Mouse (Mus musculus) adrenal gland, adult 2 months (tissue): ENCODE data around the gene Ints3. TPM values are rescaled to one million over a fixed set of nuclear protein-coding genes. Genes with fewer than 3 reads are reported as not detected.
A peak's percentile ranks its signal among the peaks of the same experiment; 100 is the strongest.

Experiments
- DNase-seq: peaks from one replicate; pipeline ENCODE4 v3.0.0; 2021
- polyA plus RNA-seq: library from polyadenylated mRNA; depleted of rRNA; stranded (reverse); fragments of >200 nt; gene quantifications from 2 replicates; pipeline ENCODE4 v1.2.3, GENCODE M21; 2012
- total RNA-seq, 2 experiments: library from RNA; stranded (reverse); gene quantifications; 2 replicates each; pipeline ENCODE4 v1.2.3; 2021

The Ints3 gene
- total and polyA plus RNA-seq, 3 experiments = 40.2 to 90.6 (median 81.0) TPM

DNA sequence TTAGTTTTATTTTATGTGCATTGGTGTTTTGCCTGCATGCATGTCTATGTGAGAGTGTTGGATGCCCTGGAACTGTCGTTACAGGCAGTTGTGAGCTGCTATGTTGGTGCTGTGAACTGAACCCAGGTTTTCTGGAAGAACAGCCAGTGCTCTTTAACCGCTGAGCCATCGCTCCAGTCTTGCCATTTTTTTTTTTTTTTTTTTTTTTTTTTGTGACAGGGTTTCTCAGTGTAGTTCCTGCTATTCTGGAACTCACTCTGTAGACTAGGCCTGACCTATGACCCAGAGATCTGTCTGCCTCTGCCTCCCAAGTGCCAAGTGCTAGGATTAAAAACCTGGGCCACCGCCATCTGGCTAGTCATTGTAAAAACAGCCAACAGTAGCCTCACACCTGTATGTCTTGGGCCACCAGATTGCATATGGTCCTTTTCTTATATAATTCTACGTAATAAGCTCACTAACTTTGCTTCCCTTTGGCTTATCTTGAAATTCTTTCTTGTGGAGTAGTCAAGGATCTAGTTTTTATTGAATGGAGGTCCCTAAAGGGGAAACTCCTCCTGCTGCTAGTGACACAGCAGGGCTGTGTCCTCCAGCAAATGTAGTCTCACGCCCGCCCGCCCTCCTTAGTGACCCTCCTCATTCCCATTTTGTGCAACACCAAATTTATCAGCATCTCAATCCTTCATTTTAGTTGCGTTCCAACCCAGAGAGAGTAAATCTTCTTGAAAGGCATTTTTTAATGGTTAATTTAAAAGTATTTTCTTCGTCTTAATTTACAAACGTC is 12.2 kb upstream of the Ints3 start:
- no peak for DNase-seq

DNA sequence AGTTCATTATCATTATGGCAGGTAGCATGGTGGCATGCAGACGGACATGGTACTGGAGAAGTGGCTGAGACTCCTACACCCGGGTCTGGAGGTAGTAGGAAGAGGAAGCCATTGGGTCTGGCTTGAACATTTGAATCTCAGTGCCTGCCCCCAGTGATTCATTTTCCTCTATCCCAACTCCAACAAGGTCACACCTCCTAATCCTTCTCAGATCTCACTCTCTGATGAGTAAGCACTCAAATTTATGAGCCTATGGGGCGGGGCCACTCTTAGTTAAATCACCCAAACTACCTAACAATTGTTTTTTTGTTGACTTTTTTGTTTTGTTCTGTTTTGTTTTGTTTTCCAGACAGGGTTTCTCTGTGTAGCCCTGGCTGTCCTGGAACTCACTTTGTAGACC is 10.6 kb upstream of the Ints3 start:
- peak; percentile 71 for DNase-seq

DNA sequence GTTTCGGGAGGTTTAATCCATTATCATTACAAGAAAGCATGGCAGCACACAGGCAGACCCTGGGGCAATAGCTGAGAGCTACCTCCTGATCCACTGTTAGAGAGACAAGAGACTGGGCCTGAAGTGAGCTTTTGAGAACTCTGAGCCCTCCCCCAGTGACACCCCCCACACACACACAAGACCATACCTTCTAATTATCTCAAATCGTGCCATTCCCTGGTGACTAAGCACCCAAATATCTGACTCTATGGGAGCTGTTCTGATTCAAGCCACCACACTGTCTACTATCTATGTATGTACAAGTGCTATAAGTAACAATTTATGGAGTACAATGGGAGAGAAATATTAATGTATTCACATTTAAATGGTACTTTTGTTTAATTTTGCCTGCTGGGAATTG is 7.3 kb upstream of the Ints3 start:
- DNase-seq = no peak

DNA sequence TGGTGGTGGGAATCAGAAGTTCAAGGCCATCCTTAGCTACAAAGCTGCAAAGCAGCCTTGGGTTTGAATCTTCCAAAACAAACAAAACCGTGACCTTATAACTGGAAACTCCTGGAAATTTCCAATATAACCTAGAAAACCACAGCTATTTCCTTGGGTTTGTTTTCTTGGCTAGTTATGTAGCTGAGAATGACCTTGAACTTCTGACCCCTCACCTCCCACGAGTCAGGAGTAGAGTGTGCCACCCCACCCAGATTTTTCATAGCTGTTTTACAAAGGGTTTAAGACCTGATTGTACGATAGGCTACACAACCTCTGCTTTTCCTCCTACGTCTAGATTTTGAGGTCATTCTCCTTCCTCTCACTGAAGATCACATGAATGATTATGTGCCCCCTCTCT is 3.7 kb upstream of the Ints3 start:
- no peak for DNase-seq

DNA sequence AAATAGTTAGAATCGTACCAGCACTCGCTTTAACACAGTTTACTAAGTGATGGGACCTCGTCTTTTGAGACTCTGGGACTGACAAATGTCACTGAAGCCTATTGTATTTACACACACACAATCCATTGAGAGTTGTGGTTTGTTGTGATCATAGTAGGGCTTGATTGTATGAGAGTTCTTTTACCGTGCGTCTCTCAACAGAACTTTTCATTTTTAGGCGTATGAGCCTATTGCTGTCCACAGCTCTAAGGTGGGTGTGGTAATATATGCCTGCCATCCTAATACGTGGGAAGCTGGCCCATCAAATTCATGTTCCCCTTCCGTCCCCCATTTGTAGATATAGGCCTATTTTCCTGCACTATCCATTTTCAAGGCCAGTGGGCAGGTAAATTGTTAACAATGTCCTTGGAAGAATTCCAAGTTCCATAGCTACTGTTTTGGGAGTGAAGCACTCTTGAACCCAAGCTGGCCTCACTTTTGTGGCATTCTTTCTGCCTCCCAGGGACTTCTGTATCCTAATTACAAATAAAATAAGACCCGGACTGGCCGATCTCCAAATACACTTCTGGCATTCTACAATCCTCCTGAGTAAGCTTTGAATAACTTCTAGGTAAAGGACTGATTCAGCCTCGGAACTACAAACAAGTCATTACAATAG is 780 bp upstream of the Ints3 start:
- DNase-seq = no peak

DNA sequence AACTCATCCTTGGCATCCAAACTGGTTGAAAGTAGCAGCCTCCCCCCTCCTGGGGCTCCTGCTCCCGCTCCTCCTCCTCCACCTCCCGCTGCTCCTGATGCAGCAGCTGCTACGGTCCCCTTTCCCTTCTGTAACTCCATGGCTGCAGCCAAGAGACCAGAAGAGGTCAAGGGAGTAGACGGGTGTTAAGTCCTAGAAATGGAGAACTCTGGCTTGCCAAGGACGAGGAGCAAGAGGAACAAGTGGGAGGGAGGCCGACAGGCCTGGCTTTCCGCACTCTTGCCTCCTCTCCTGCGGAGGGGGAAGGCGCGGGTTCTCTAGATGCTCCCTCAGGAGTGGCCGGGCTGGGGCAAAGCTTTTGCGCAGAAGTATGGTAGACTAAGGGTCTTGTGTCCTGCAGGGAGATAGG is 607 bp downstream of the Ints3 start:
- peak; percentile 77 for DNase-seq

DNA sequence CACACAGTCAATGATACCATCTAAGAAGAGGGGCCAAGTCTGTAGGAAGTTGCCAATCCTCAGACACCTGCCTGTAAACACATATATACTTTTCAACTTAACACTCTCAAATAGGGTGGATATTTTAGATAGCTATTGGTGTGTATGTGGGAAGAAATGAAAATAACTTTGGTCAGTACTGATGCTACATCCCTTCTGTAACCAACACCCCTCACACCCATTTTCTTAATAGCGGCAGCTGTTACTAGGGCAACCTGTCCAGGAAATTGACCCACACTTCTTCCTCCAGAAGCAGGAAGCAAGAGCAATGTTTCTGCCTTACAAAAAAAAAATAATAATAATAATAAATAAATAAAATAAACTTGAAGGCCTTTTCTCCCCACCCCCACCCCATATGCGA is 1.1 kb downstream of the Ints3 start:
- DNase-seq = no peak

DNA sequence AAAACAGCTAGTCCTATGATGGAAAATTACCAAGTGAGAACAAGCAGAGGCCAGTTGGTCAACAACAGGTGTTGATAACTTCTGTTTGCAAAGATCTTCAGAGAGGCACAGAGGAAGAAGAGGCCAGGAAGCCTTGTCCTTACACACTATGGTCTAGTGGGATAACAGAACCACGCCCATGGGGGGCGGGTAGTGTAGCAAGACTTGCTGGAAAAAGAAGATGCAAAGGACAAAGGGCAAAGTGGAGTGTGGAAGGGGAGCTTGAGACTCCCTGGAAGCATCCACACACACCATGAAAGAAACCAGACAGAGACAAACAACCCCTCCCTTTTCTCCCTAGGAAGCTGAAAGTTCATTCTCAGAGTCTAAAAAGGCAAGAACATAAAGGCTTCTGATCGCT is 3.8 kb downstream of the Ints3 start:
- DNase-seq = no peak

DNA sequence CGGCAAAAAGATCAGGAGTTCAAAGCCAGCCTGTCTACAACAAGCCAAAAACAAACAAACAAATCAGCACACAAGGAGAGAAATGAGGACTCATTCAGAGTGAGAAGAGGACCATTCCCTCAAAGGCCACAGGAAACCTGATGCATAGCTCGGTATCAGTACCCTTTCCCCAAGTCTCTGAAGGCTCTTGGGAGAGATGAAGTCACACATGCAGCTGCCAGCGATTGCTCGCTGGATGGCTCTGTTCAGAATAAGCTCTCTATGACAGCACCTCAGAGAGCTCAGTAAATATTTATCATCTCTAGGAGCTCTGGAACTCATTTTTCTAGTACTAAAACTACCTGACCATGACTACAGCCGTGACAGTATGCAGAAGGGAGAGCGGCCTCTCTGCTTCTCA is 5.2 kb downstream of the Ints3 start:
- DNase-seq = no peak

DNA sequence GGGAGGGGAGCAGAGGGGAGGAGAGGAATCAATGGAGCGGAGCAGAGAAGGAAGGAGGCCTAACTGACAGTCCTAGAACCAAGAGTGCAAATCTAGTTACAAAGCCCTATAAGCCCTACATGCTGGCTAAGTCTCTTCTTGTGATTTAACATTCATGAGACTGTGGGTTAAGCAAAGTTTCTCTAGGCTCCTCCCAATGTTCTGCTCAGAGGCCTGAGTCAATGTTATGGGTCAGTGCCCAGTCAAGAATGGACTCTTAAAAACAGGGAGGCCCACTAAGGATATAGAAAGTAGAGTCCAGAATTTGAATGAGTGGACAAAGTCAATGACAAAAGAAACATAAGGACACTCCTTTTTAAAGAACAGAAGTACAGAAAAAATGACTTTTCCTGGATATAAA is 5.8 kb downstream of the Ints3 start:
- DNase-seq = no peak

DNA sequence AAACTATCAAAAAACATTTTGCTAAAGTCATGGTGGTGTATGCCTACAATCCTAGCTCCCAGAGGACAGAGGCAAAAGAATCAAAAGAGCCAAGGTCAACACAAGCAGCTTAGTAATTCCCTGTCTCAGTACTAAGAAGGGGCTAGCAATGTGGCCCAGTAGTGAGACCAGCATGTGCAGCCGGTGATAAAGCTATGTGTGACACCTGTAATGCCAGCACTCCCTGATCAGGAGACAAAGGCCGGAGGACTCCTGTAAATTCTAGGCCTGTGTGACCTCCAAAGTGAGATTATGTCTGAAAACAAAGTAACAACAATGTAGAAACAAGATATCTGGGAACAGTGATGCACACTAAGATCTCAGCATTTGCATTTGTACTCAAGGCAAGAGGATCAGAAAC is 7.9 kb downstream of the Ints3 start:
- DNase-seq = no peak

DNA sequence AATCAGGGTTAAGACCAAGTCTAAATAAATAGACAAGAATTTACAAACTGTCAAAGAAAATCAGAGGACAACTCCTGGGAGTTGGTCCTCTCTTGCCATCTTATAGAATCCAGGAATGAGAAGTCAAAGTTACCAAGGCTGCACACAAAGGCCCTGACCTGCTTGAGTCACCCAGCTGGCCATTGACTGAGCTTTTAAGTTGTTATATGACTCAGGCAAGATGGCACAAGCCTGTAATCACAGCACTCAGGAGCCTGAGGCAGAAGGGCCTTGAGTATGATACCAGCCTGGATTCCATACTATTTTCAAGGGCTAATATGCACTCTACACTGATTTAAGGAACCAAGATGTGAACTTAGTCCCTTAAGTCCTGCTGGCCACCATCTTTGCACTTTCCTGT is 9.9 kb downstream of the Ints3 start:
- peak; percentile 67 for DNase-seq

DNA sequence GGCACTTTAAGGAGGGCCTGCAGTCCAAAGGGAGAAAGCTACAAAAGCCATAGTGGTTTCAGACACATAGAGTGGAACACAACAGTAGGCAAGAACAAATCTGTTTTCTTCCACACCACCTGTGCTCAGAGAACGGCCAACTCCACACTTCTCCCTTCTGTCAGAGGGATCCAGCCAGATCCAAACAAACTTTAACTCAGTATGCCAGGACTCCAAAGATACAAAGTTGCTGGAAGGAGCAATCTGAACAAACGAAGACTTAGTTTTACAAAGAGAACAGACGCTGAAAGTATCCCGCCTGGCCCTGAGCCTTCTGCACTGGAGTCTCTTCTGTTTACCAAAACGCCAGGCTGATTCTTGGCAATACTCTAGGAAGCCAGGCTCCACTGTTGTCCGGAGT is 12.7 kb downstream of the Ints3 start:
- no peak for DNase-seq

DNA sequence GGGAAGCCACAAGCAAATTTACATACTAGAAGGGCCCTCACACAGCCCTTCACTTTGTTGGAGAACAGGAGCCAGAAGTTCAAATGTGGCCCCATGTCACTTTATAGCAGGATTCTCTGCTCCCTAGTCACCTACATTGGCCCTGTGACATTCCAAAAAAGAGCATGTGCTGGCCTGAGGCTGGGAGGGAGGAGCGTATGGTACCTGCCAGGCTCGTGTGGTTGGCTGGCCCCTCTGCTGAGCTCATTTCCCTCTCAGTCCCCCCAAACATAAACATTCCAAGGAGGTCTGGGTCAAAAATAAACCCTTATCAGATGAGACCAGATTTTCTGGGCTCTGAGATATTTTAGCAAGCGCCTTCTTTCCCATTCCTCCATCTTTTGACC is 20.4 kb downstream of the Ints3 start:
- no peak for DNase-seq

DNA sequence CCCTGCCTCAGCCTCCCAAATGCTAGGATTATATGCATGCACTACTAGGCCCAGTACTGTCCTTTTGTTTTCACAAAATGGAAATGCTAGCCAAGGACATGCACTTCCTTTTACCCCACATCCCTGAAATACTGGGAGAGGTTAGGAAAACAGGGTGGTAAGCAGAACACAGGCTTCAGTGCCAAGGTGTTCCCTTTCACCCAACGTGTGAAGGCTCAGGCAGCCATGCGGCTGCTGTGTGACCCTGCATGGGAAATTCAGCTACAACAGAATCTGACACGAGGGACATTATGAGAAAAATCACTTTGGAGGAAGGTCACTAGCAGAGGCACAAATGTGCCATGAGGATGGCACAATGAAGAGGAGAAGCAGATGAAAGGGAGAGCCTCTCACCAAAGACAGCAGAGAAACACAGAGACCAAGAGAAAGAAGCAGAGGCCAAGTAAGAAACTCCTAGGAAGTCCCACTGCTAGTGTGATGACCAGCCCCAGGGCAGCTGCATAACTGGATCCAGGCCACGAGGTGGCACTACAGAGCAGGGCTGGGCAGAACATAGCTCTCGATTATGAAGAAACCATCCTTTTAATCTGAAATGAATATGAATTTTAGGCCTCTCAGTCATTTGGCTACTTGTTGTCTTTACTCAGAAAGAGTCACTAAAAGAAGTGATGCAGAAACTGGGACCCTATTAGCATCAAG is 21.0 kb downstream of the Ints3 start:
- DNase-seq = peak; percentile 87

DNA sequence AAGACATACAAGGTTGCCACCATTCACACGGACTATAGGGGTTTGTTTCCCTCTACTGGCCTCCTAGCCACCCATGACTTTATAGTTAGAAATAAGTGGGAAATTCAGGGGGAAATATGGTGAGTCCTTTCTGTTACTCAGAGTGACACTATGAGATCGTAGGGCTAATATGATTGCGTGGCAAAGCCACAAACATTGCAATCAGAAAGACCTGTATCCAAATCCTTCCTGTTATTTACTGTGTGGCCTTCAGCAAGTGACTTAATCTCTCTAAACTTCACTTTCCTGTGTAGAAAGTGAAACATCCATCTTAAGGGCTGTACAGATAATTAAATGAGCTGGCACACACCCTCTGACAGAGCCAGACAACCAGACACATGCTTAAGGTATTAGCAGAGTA is 24.7 kb downstream of the Ints3 start:
- no peak for DNase-seq

DNA sequence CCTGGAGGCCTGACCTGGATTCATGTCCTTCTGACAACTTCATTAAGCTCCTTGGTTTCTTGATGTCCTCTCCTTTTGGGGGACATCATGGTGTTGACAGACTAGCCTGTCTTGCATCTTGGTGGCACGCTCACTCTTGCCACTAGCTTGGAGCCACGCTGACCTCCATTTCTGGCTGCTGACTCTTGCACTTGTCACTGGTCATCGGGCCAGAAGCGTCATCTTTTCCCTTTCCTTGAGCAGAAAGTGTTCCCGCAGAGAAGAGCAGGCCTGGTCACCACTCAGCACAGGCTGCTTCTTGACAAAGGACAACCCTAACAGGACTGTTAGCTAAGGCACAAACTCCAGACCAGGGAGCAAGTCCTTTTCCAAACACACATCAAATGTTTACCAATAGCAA is 27.0 kb downstream of the Ints3 start:
- peak; percentile 52 for DNase-seq

DNA sequence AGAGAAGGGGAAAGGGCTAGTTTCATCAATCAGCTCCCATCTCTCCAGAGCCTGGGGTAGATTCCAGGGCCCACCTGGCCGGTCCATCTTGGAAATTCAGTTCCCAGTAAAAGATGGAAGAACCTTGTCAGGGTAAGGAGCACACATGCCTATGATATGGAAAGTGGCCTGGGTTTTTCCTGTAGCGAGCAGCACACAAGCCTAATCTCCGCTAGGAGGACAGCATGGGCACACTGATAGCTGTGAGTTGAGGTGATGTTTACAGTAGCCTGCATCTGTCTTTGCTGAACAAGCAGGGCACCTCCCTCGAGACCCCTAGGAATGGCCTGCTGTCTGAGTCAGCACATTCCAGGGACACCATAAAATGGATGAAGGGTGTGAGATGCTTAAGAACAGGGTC is 28.8 kb downstream of the Ints3 start:
- DNase-seq = no peak

DNA sequence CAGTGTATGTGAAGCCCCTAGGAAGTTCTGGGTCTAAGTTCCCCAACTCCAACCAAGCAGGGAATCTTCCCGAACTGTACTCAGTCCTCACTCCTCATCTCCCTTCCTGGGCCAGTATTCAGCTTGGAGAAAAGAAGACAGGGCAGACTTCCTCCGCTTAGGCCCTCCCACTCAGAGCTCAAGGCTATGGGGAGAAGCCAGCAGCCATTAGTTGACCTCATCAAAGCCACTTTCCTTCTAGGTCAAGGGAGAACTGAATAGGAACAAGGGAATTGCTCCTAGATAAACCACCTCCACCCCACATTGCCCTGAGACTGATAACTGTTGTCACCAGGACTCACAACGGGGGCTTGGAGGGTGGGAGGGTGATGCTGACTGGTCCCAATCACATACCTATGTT is 29.3 kb downstream of the Ints3 start:
- DNase-seq = peak; percentile 86

DNA sequence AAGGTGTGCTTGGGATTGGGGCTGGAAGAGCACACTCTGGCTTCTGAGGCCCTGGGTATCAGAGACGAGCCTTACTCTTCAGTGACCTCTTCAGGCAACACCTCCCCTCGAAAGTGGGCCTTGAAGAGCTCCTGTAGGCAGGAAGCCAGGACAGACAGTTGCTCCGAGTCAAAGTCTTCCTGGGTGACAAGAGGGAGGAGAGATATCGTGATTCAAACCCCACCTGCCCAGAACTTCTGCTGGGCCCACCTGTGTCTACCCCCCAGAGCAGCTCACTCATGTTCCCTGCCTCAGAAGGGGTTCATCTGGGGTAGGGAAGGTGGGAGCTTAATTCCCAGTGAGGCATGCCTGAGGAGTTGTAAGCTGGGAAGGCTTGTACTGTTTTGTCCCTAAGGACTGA is 32.4 kb downstream of the Ints3 start:
- DNase-seq = peak; percentile 47

DNA sequence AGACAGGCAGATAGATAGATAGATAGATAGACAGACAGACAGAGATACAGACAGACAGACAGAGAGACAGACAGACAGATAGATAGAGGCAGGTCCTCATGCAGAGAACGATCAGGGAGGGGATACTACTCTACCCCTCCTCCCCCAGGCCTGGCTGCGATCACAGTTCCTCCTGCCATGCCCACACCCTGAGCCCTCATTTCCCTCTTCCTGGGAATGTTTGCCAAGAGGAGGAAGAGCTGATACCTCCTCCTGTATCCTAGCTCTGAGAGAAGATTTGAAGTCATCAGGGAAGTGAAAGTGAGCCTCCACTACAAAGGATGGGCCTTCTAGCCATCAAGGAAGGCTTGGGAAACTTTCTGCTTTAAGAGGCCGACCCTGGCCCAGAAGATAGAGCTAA is 37.8 kb downstream of the Ints3 start:
- DNase-seq = no peak

DNA sequence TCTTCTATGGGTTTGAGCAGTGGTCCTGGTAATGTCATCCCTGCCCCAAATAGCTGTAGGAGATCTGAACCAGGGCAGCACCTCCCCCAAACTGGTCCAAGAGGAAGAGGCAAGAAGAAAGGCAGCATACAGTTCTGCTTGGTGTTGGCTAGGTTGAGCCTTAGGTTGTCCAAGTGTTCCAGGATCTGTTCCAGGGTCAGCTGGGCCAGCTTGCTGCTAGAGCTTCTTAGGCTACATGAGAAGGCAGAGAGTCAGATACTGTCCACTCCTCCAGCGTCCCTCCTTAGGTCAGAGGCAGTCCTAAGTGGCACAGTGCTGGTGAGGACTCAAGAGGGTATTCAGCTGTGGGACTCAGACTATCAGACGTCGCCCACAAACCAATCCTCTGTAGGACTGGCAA is 40.8 kb downstream of the Ints3 start:
- DNase-seq = no peak

DNA sequence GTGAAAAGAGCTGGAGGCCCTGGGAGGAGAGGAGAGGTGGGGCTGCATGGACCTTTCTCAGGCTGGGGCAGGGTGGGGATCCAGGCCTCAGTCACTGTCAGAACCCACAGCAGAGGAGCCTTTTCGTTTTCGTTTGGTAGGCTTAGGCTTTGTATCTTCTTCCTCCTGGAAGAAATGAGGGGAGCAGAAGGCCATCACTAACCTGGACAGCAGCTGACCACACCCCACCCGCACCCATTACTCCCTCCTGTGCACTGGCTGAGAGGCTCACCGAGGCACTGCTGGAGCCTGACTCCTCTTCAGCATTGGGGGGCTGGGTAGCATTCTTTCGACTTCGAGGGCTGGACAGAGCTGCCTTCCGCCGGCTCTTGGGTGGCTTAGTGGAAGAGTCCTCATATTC is 41.5 kb downstream of the Ints3 start:
- DNase-seq = no peak

DNA sequence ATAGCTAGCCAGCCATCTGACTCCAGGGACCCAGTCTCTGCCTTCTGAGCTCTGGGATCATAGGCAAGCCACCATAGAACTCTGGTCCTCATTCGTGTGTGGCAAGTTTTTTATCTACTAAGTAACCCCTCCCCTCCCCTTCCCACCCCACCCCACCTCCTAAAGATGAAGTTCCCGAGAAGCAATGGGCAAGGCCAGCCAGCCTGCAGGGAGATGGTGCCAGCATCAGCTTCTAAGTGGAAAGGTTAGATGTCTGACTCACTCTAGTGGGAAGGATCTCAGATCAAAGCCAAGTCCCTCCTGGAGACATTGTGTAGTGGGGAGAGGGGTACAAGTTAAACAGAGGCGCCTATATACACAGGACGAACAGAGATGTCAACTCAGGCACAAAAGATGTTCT is 42.4 kb downstream of the Ints3 start:
- peak; percentile 77 for DNase-seq
